In genomic region chr2:174328358-174328905, GRCm38 (mm10) we compare ENCODE assay signal across 8 mouse cellular contexts. TPM values are rescaled to one million over a fixed set of nuclear protein-coding genes. Genes with fewer than 3 reads are reported as not detected.
DNase-seq lines count a peak whose midpoint lies in the region; ATAC-seq lines count a peak whose summit lies in the region.

No protein-coding gene starts in this region.

- peaks cover 28% of the 10 kb centered on the region for H3K4me1 ChIP-seq in hindbrain, embryonic 14.5 days (replicated peaks; ENCODE audit: control insufficient read depth, insufficient read depth, low read length)
- peaks cover 32% of the 10 kb centered on the region for H3K4me1 ChIP-seq in midbrain, embryonic 15.5 days

- no peaks in the 10 kb centered on the region for H3K36me3 ChIP-seq in hindbrain, embryonic 14.5 days (replicated peaks; ENCODE audit: control insufficient read depth, insufficient read depth)
- no peaks in the 10 kb centered on the region for H3K36me3 ChIP-seq in midbrain, embryonic 15.5 days (replicated peaks)

- ATAC-seq in hindbrain, embryonic 14.5 days (ENCODE audit: low FRiP score), result no peak
- ATAC-seq in midbrain, embryonic 15.5 days (replicated peaks), result no peak

- H3K9ac ChIP-seq in hindbrain, embryonic 14.5 days, result peak overlapping the region; percentile 100
- peak overlapping the region; percentile 93 for H3K9ac ChIP-seq in midbrain, embryonic 15.5 days

- H3K27ac ChIP-seq in hindbrain, embryonic 14.5 days, result peak overlapping the region; percentile 10; the same call in 1 of the 2 replicates
- peak overlapping the region; percentile 96 for H3K27ac ChIP-seq in midbrain, embryonic 15.5 days

- no peaks in the 10 kb centered on the region for H3K9me3 ChIP-seq in hindbrain, embryonic 14.5 days (ENCODE audit: control insufficient read depth, low read length)
- no peaks in the 10 kb centered on the region for H3K9me3 ChIP-seq in midbrain, embryonic 15.5 days

- H3K4me3 ChIP-seq in hindbrain, embryonic 14.5 days (replicated peaks; ENCODE audit: low read length), result peak overlapping the region; percentile 99
- peak overlapping the region; percentile 99 for H3K4me3 ChIP-seq in midbrain, embryonic 15.5 days

- DNase-seq in cerebellum, adult 9-11 months, result peak; percentile 45
- no peak for DNase-seq in cerebellum, postnatal 14 days
- peak; percentile 20 for DNase-seq in spleen, adult 12 weeks (ENCODE audit: low spot score)
- no peak for DNase-seq in spleen, postnatal 36 days (ENCODE audit: low spot score in 2 of 2)
- DNase-seq in hindbrain, embryonic 14.5 days (ENCODE audit: low spot score), result no peak
- DNase-seq in urinary bladder, postnatal 10 days (ENCODE audit: low spot score), result no peak
- DNase-seq in yolk sac, embryonic 10.5 days (ENCODE audit: low spot score), result no peak

- H3K4me2 ChIP-seq in hindbrain, embryonic 14.5 days (replicated peaks), result peak overlapping the region; percentile 72
- H3K4me2 ChIP-seq in midbrain, embryonic 15.5 days, result peak overlapping the region; percentile 69

- H3K27me3 ChIP-seq in hindbrain, embryonic 14.5 days (ENCODE audit: control insufficient read depth, insufficient read depth, low read length), result no peaks in the 10 kb centered on the region
- H3K27me3 ChIP-seq in midbrain, embryonic 15.5 days (replicated peaks), result no peaks in the 10 kb centered on the region

- 48% methylated on average over 46 of the region's 46 CpGs for WGBS in hindbrain, embryonic 14.5 days
- WGBS in midbrain, embryonic 15.5 days, result 49% methylated on average over 46 of the region's 46 CpGs

RNA-seq across cellular contexts. Expression of gene Gm20721, which starts 18.1 kb away (rescaled TPM):
- 8.6 and 10.9 TPM in 2 replicates for polyA plus RNA-seq in hindbrain, embryonic 14.5 days (2014; fragmentation: Nextera tagmentation; extraction: Ambion mirVana)
- polyA plus RNA-seq in midbrain, embryonic 15.5 days (2015; fragmentation: Nextera tagmentation; extraction: Ambion mirVana), result 8.2 and 16.1 TPM in 2 replicates

RNA-seq across cellular contexts. Expression of gene Gnas, which starts 44.3 kb away (rescaled TPM):
- polyA plus RNA-seq in hindbrain, embryonic 14.5 days (2014; fragmentation: Nextera tagmentation; extraction: Ambion mirVana), result 1,800 and 1,897 TPM in 2 replicates
- polyA plus RNA-seq in midbrain, embryonic 15.5 days (2015; fragmentation: Nextera tagmentation; extraction: Ambion mirVana), result 1,362 and 1,368 TPM in 2 replicates

Comparison
In these comparisons a context has a peak if more than half of its experiments do, and no peak if none do; other contexts are left out.
1. DNase-seq: peak in cerebellum, adult 9-11 months (single experiment) and spleen, adult 12 weeks (single experiment); none in cerebellum, postnatal 14 days (0 of 2), spleen, postnatal 36 days (0 of 2), hindbrain, embryonic 14.5 days (single experiment), urinary bladder, postnatal 10 days (single experiment) and yolk sac, embryonic 10.5 days (single experiment).